Mouse (Mus musculus): Measurements from ENCODE around the gene Pafah1b2.

The Pafah1b2 gene

GRCm38 (mm10) chr9:45980611-45981010 is 31.9 kb downstream of the Pafah1b2 start:
- no peak for DNase-seq

GRCm38 (mm10) chr9:45979778-45980177 is 32.7 kb downstream of the Pafah1b2 start:
- no peak for DNase-seq

- DNase-seq: no peak
These were observed 35.6 kb downstream of the Pafah1b2 start for GRCm38 (mm10) chr9:45976884-45977283.

- no peak for DNase-seq
These were observed 48.9 kb downstream of the Pafah1b2 start for GRCm38 (mm10) chr9:45963577-45963976.

GRCm38 (mm10) chr9:45961855-45962254 is 50.6 kb downstream of the Pafah1b2 start:
- DNase-seq: no peak

GRCm38 (mm10) chr9:45959661-45960060 is 52.8 kb downstream of the Pafah1b2 start:
- no peak for DNase-seq

- DNase-seq: no peak
These were observed 53.6 kb downstream of the Pafah1b2 start for GRCm38 (mm10) chr9:45958851-45959250.

GRCm38 (mm10) chr9:45958023-45958670 is 54.3 kb downstream of the Pafah1b2 start:
- no peak for DNase-seq

GRCm38 (mm10) chr9:45955107-45955963 is 57.2 kb downstream of the Pafah1b2 start, which contains the start of gene Sidt2:
Gene Sidt2 (minus strand): TSS chr9:45955258.
- DNase-seq: peak; percentile 89

GRCm38 (mm10) chr9:45954294-45955106 is 58.0 kb downstream of the Pafah1b2 start:
- DNase-seq: peak; percentile 62

GRCm38 (mm10) chr9:45953511-45954293 is 58.8 kb downstream of the Pafah1b2 start:
- DNase-seq: no peak

- no peak for DNase-seq
These were observed 59.6 kb downstream of the Pafah1b2 start for GRCm38 (mm10) chr9:45952890-45953289.

- no peak for DNase-seq
These were observed 60.4 kb downstream of the Pafah1b2 start for GRCm38 (mm10) chr9:45952057-45952456.

- no peak for DNase-seq
These were observed 65.7 kb downstream of the Pafah1b2 start for GRCm38 (mm10) chr9:45946872-45947183.

- DNase-seq: no peak
These were observed 66.2 kb downstream of the Pafah1b2 start for GRCm38 (mm10) chr9:45946182-45946871.

GRCm38 (mm10) chr9:45945721-45946120 is 66.8 kb downstream of the Pafah1b2 start:
- DNase-seq: no peak

- no peak for DNase-seq
These were observed 67.7 kb downstream of the Pafah1b2 start for GRCm38 (mm10) chr9:45944506-45945400.

- peak; percentile 44 for DNase-seq
These were observed 68.6 kb downstream of the Pafah1b2 start for GRCm38 (mm10) chr9:45943628-45944505.

- DNase-seq: peak; percentile 60
These were observed 69.6 kb downstream of the Pafah1b2 start for GRCm38 (mm10) chr9:45942916-45943315.

- peak; percentile 55 for DNase-seq
These were observed 70.0 kb downstream of the Pafah1b2 start for GRCm38 (mm10) chr9:45942464-45942863.
